Mouse (Mus musculus) lung, embryonic 15.5 days (tissue): ENCODE measurements around the gene Inava. TPM values are rescaled to one million over a fixed set of nuclear protein-coding genes. Genes with fewer than 3 reads are reported as not detected.
A peak's percentile ranks its signal among the peaks of the same experiment; 100 is the strongest.

ENCODE experiments used
- ATAC-seq: fragments of 200-750 bp; cut with Nextera tagmentation; 2 replicates; pipeline ENCODE4 v1.8.0; 2017; ENCODE audit warnings: moderate number of reproducible peaks, borderline replicate concordance; ENCODE audit not compliant: low FRiP score, low TSS enrichment; ENCODE audit errors: extremely low read depth
- H3K27ac ChIP-seq: fragments of 300-500 bp; sonication (generic); 2 replicates; pipeline ENCODE4 v1.5.1; 2015; ENCODE audit warnings: moderate library complexity, mild to moderate bottlenecking, inconsistent platforms
- H3K27me3 ChIP-seq: fragments of 300-500 bp; sonication (generic); 2 replicates; pipeline ENCODE4 v1.6.1; 2015; ENCODE audit warnings: inconsistent platforms
- H3K36me3 ChIP-seq: fragments of 300-500 bp; sonication (generic); 2 replicates; pipeline ENCODE4 v1.6.1; 2015; ENCODE audit warnings: inconsistent platforms
- H3K4me1 ChIP-seq: fragments of 300-500 bp; sonication (generic); 2 replicates; pipeline ENCODE4 v1.6.1; 2015; ENCODE audit warnings: inconsistent platforms
- H3K4me2 ChIP-seq: fragments of 300-500 bp; sonication (generic); 2 replicates; pipeline ENCODE4 v1.6.1; 2015; ENCODE audit warnings: inconsistent platforms, mild to moderate bottlenecking, moderate library complexity
- H3K4me3 ChIP-seq: fragments of 300-500 bp; sonication (generic); 2 replicates; pipeline ENCODE4 v1.5.1; 2015; ENCODE audit warnings: mild to moderate bottlenecking, inconsistent platforms
- H3K9ac ChIP-seq: fragments of 300-500 bp; sonication (generic); 2 replicates; pipeline ENCODE4 v1.6.1; 2015; ENCODE audit warnings: inconsistent platforms
- H3K9me3 ChIP-seq: fragments of 300-500 bp; sonication (generic); 2 replicates; pipeline ENCODE4 v1.6.1; 2016; ENCODE audit warnings: inconsistent platforms
- WGBS: fragments of 180-500 bp; shearing (Covaris S2); methylation state at CpG from one replicate; pipeline ENCODE4 v1.1.7; 2015; 5-methylcytosine and 5-hydroxymethylcytosine counted together
- polyA plus RNA-seq: library from polyadenylated mRNA; unstranded; fragments of >200 nt; fragmentation: Nextera tagmentation; extraction: Ambion mirVana; gene quantifications from 2 replicates; pipeline ENCODE4 v1.2.1, GENCODE M21; 2015

Gene Inava
- polyA plus RNA-seq, 1 experiment from 2014 or later: 16.0 TPM

- H3K9ac ChIP-seq: no peak overlapping the region
- peaks cover 4% of the 10 kb centered on the region; the same call in 1 of the 2 replicates for H3K36me3 ChIP-seq
- H3K4me2 ChIP-seq: no peak overlapping the region
- H3K9me3 ChIP-seq: no peaks in the 10 kb centered on the region
- H3K27me3 ChIP-seq: no peaks in the 10 kb centered on the region
- no peak overlapping the region for H3K4me3 ChIP-seq
- ATAC-seq: no peak
- H3K27ac ChIP-seq: no peak overlapping the region
- 42% methylated on average over 2 of the region's 2 CpGs for WGBS
- H3K4me1 ChIP-seq: peaks cover 6% of the 10 kb centered on the region
These were observed 54.5 kb downstream of the Inava start for GRCm38 (mm10) chr1:136179511-136180001.

- Histone ChIP-seq H3K27ac (no peak overlapping the region), H3K36me3 (peaks cover 4% of the 10 kb centered on the region; the same call in 1 of the 2 replicates), H3K9ac (no peak overlapping the region), H3K4me1 (peaks cover 14% of the 10 kb centered on the region), H3K9me3 (no peaks in the 10 kb centered on the region), H3K4me3 (no peak overlapping the region), H3K4me2 (no peak overlapping the region), H3K27me3 (no peaks in the 10 kb centered on the region)
- 44% methylated on average over 6 of the region's 6 CpGs for WGBS
- ATAC-seq: no peak
These were observed 55.3 kb downstream of the Inava start for GRCm38 (mm10) chr1:136178741-136179140.

GRCm38 (mm10) chr1:136177085-136177484 is 57.0 kb downstream of the Inava start:
- Histone ChIP-seq H3K9me3 (no peaks in the 10 kb centered on the region), H3K36me3 (peaks cover 4% of the 10 kb centered on the region; the same call in 1 of the 2 replicates), H3K4me2 (no peak overlapping the region), H3K27ac (no peak overlapping the region), H3K27me3 (no peaks in the 10 kb centered on the region), H3K9ac (no peak overlapping the region), H3K4me3 (no peak overlapping the region), H3K4me1 (peaks cover 14% of the 10 kb centered on the region)
- no peak for ATAC-seq
- 71% methylated on average over 2 of the region's 2 CpGs for WGBS

GRCm38 (mm10) chr1:136175183-136175582 is 58.9 kb downstream of the Inava start:
- Histone ChIP-seq H3K36me3 (peaks cover 6% of the 10 kb centered on the region; the same call in 1 of the 2 replicates), H3K9ac (no peak overlapping the region), H3K27ac (no peak overlapping the region), H3K9me3 (no peaks in the 10 kb centered on the region), H3K4me3 (no peak overlapping the region), H3K4me1 (peaks cover 14% of the 10 kb centered on the region), H3K27me3 (no peaks in the 10 kb centered on the region), H3K4me2 (no peak overlapping the region)
- ATAC-seq: no peak
- 38% methylated on average over 6 of the region's 6 CpGs for WGBS

GRCm38 (mm10) chr1:136174101-136174606 is 59.9 kb downstream of the Inava start:
- Histone ChIP-seq H3K27ac (no peak overlapping the region), H3K4me2 (peak overlapping the region; percentile 34), H3K36me3 (peaks cover 6% of the 10 kb centered on the region; the same call in 1 of the 2 replicates), H3K4me3 (no peak overlapping the region), H3K9ac (no peak overlapping the region), H3K27me3 (no peaks in the 10 kb centered on the region), H3K9me3 (no peaks in the 10 kb centered on the region), H3K4me1 (peaks cover 14% of the 10 kb centered on the region)
- 30% methylated on average over 13 of the region's 13 CpGs for WGBS
- ATAC-seq: 0 out of 2 replicates have a peak, but pooled peaks have one; percentile 4

- H3K9me3 ChIP-seq: no peaks in the 10 kb centered on the region
- no peak overlapping the region for H3K4me3 ChIP-seq
- 77% methylated on average over 12 of the region's 12 CpGs for WGBS
- no peak for ATAC-seq
- no peak overlapping the region for H3K27ac ChIP-seq
- H3K4me2 ChIP-seq: no peak overlapping the region
- H3K9ac ChIP-seq: no peak overlapping the region
- no peaks in the 10 kb centered on the region for H3K27me3 ChIP-seq
- peaks cover 6% of the 10 kb centered on the region; the same call in 1 of the 2 replicates for H3K36me3 ChIP-seq
- H3K4me1 ChIP-seq: peaks cover 14% of the 10 kb centered on the region
These were observed 61.4 kb downstream of the Inava start for GRCm38 (mm10) chr1:136172696-136173095.

- ATAC-seq: peak; percentile 74; the same call in 1 of the 2 replicates
- H3K27ac ChIP-seq: no peak overlapping the region
- H3K4me1 ChIP-seq: peaks cover 14% of the 10 kb centered on the region
- H3K9ac ChIP-seq: no peak overlapping the region
- no peak overlapping the region for H3K4me3 ChIP-seq
- no peaks in the 10 kb centered on the region for H3K9me3 ChIP-seq
- no peak overlapping the region for H3K4me2 ChIP-seq
- no peaks in the 10 kb centered on the region for H3K27me3 ChIP-seq
- 0 out of 2 replicates have a peak, but pooled peaks cover 3% of the 10 kb centered on the region for H3K36me3 ChIP-seq
- WGBS: 4% methylated on average over 5 of the region's 5 CpGs
These were observed 64.0 kb downstream of the Inava start for GRCm38 (mm10) chr1:136170109-136170508.

- no peak overlapping the region for H3K9ac ChIP-seq
- no peak for ATAC-seq
- 61% methylated on average over 8 of the region's 8 CpGs for WGBS
- no peaks in the 10 kb centered on the region for H3K4me1 ChIP-seq
- H3K27ac ChIP-seq: no peak overlapping the region
- no peaks in the 10 kb centered on the region for H3K9me3 ChIP-seq
- H3K27me3 ChIP-seq: no peaks in the 10 kb centered on the region
- H3K4me3 ChIP-seq: no peak overlapping the region
- H3K36me3 ChIP-seq: peaks cover 3% of the 10 kb centered on the region
- no peak overlapping the region for H3K4me2 ChIP-seq
These were observed 66.4 kb downstream of the Inava start for GRCm38 (mm10) chr1:136167657-136168056.

GRCm38 (mm10) chr1:136165436-136165835 is 68.6 kb downstream of the Inava start:
- Histone ChIP-seq H3K27me3 (no peaks in the 10 kb centered on the region), H3K9me3 (no peaks in the 10 kb centered on the region), H3K27ac (no peak overlapping the region), H3K4me2 (no peak overlapping the region), H3K36me3 (no peaks in the 10 kb centered on the region; the same call in none of the 2 replicates), H3K4me1 (no peaks in the 10 kb centered on the region), H3K4me3 (no peak overlapping the region), H3K9ac (no peak overlapping the region)
- 63% methylated on average over 2 of the region's 2 CpGs for WGBS
- no peak for ATAC-seq

Other genes starting within 250 kb of the Inava start
- not detected in 2 replicates for gene Igfn1, start 227.9 kb downstream of the Inava start, polyA plus RNA-seq
- 153 and 162 TPM in 2 replicates for gene Tmem9, start 226.1 kb downstream of the Inava start, polyA plus RNA-seq
- not detected in 2 replicates for gene Ascl5, start 183.5 kb downstream of the Inava start, polyA plus RNA-seq
- 0.10 and 0.14 TPM in 2 replicates for gene Cacna1s, start 181.5 kb downstream of the Inava start, polyA plus RNA-seq
- gene Kif21b, start 102.9 kb downstream of the Inava start, polyA plus RNA-seq: 3.5 and 4.1 TPM in 2 replicates
- 0.17 and 0.25 TPM in 2 replicates for gene Mroh3, start 21.4 kb downstream of the Inava start, polyA plus RNA-seq
- gene Gpr25, start 26.6 kb upstream of the Inava start, polyA plus RNA-seq: not detected in 2 replicates
- gene Camsap2, start 111.8 kb upstream of the Inava start, polyA plus RNA-seq: 10.0 and 11.0 TPM in 2 replicates
- 15.9 and 17.2 TPM in 2 replicates for gene Ddx59, start 181.0 kb upstream of the Inava start, polyA plus RNA-seq
- 6.4 and 7.1 TPM in 2 replicates for gene Kif14, start 232.1 kb upstream of the Inava start, polyA plus RNA-seq